Mouse (Mus musculus): ENCODE data around the gene Plrg1.

Plrg1 gene

GRCm38 (mm10) chr3:83052102-83052501 lies 3.2 kb upstream of the Plrg1 start:
- no peak for DNase-seq (ENCODE audit: low spot score in 2 of 2)

- DNase-seq (ENCODE audit: low spot score in 2 of 2) = no peak
Measured at GRCm38 (mm10) chr3:83053126-83053525, 2.2 kb upstream of the Plrg1 start.

GRCm38 (mm10) chr3:83053758-83054157 lies 1.6 kb upstream of the Plrg1 start:
- DNase-seq (ENCODE audit: low spot score in 2 of 2) = peak in 1 of 2 experiments; percentile 24

GRCm38 (mm10) chr3:83054759-83055158 lies 563 bp upstream of the Plrg1 start:
- no peak for DNase-seq (ENCODE audit: low spot score in 2 of 2)

GRCm38 (mm10) chr3:83057046-83057445 lies 1.7 kb downstream of the Plrg1 start:
- no peak for DNase-seq (ENCODE audit: low spot score in 2 of 2)

GRCm38 (mm10) chr3:83067920-83068319 lies 12.6 kb downstream of the Plrg1 start:
- DNase-seq (ENCODE audit: low spot score in 2 of 2) = no peak

GRCm38 (mm10) chr3:83068869-83069268 lies 13.5 kb downstream of the Plrg1 start:
- DNase-seq (ENCODE audit: low spot score in 2 of 2) = no peak

GRCm38 (mm10) chr3:83070231-83070630 lies 14.9 kb downstream of the Plrg1 start:
- DNase-seq (ENCODE audit: low spot score in 2 of 2) = no peak

GRCm38 (mm10) chr3:83076563-83076962 lies 21.2 kb downstream of the Plrg1 start:
- peak in 1 of 2 experiments; percentile 40 for DNase-seq (ENCODE audit: low spot score in 2 of 2)

GRCm38 (mm10) chr3:83080567-83081055 lies 25.3 kb downstream of the Plrg1 start:
- DNase-seq (ENCODE audit: low spot score in 2 of 2) = peak; percentile 34 to 64

GRCm38 (mm10) chr3:83097586-83097985 lies 42.3 kb downstream of the Plrg1 start:
- DNase-seq (ENCODE audit: low spot score in 2 of 2) = no peak

GRCm38 (mm10) chr3:83098546-83099034 lies 43.3 kb downstream of the Plrg1 start:
- DNase-seq (ENCODE audit: low spot score in 2 of 2) = no peak

GRCm38 (mm10) chr3:83099139-83099538 lies 43.8 kb downstream of the Plrg1 start:
- DNase-seq (ENCODE audit: low spot score in 2 of 2) = no peak

GRCm38 (mm10) chr3:83099651-83100050 lies 44.3 kb downstream of the Plrg1 start:
- no peak for DNase-seq (ENCODE audit: low spot score in 2 of 2)

- no peak for DNase-seq (ENCODE audit: low spot score in 2 of 2)
Measured at GRCm38 (mm10) chr3:83102286-83102685, 47.0 kb downstream of the Plrg1 start.

- no peak for DNase-seq (ENCODE audit: low spot score in 2 of 2)
Measured at GRCm38 (mm10) chr3:83110163-83110562, 54.8 kb downstream of the Plrg1 start.

GRCm38 (mm10) chr3:83111485-83112261 lies 56.4 kb downstream of the Plrg1 start:
- no peak for DNase-seq (ENCODE audit: low spot score in 2 of 2)

- no peak for DNase-seq (ENCODE audit: low spot score in 2 of 2)
Measured at GRCm38 (mm10) chr3:83112869-83113268, 57.5 kb downstream of the Plrg1 start.

- no peak for DNase-seq (ENCODE audit: low spot score in 2 of 2)
Measured at GRCm38 (mm10) chr3:83114946-83115345, 59.6 kb downstream of the Plrg1 start.

GRCm38 (mm10) chr3:83117592-83117991 lies 62.3 kb downstream of the Plrg1 start:
- DNase-seq (ENCODE audit: low spot score in 2 of 2) = no peak

Measured in cerebellum, postnatal 4 days (tissue).